Mouse (Mus musculus): Measurements from ENCODE around the gene Gna12. TPM values are rescaled to one million over a fixed set of nuclear protein-coding genes. Genes with fewer than 3 reads are reported as not detected.
A peak's percentile ranks its signal among the peaks of the same experiment; 100 is the strongest.

Gna12 gene
- total and polyA plus RNA-seq, 3 experiments = 117 to 136 (median 118) TPM

- no peaks in the 10 kb centered on the region for H3K4me1 ChIP-seq (ENCODE audit: control insufficient read depth, insufficient read depth, low read length)
- no peak for DNase-seq
- H3K27ac ChIP-seq = no peak overlapping the region
- H3K36me3 ChIP-seq (ENCODE audit: control insufficient read depth, insufficient read depth, low read length) = no peaks in the 10 kb centered on the region
- no peaks in the 10 kb centered on the region for H3K27me3 ChIP-seq (ENCODE audit: control insufficient read depth, insufficient read depth, low read length)
- H3K79me2 ChIP-seq (replicated peaks; ENCODE audit: control insufficient read depth, insufficient read depth, low read length) = no peaks in the 10 kb centered on the region
- H3K4me3 ChIP-seq = no peak overlapping the region
- WGBS = 68% methylated on average over 6 of the region's 6 CpGs
- no peak for TF ChIP-seq EP300 (IDR thresholded peaks at IDR 0.05; ENCODE audit: insufficient read depth, low read depth, low read length)
- TF ChIP-seq POLR2A (IDR thresholded peaks at IDR 0.05; ENCODE audit: insufficient read depth, low read depth, low read length) = no peak
- no peak for TF ChIP-seq CTCF (IDR thresholded peaks at IDR 0.05)
- no peak overlapping the region for H3K9ac ChIP-seq (ENCODE audit: low read depth, low read length)
- intact Hi-C loops (cut with DNase I) = loop anchor here (10.0 kb wide), 1 partner anchor 204 kb away; no protein-coding TSS in a partner anchor
These were observed 41.0 kb upstream of the Gna12 start for GRCm38 (mm10) chr5:140871241-140871640.

- WGBS = 55% methylated on average over 2 of the region's 2 CpGs
- TF ChIP-seq CTCF (IDR thresholded peaks at IDR 0.05) (peak; percentile 79), POLR2A (IDR thresholded peaks at IDR 0.05; ENCODE audit: insufficient read depth, low read depth, low read length) (no peak), EP300 (IDR thresholded peaks at IDR 0.05; ENCODE audit: insufficient read depth, low read depth, low read length) (0 out of 2 replicates have a peak, but pooled peaks have one; percentile 22)
- H3K4me3 ChIP-seq = no peak overlapping the region
These were observed 38.8 kb upstream of the Gna12 start for GRCm38 (mm10) chr5:140869034-140869433.

GRCm38 (mm10) chr5:140859730-140860129 lies 29.5 kb upstream of the Gna12 start:
- 76% methylated on average over 5 of the region's 5 CpGs for WGBS
- intact Hi-C loops (cut with DNase I) = no loop called here
- H3K27ac ChIP-seq = no peak overlapping the region

More at GRCm38 (mm10) chr5:140869034-140869433, 38.8 kb upstream of the Gna12 start:
- intact Hi-C loops (cut with DNase I) = no loop called here
- H3K27ac ChIP-seq = no peak overlapping the region
- H3K4me1 ChIP-seq (ENCODE audit: control insufficient read depth, insufficient read depth, low read length) = no peaks in the 10 kb centered on the region
- no peaks in the 10 kb centered on the region for H3K79me2 ChIP-seq (replicated peaks; ENCODE audit: control insufficient read depth, insufficient read depth, low read length)
- no peaks in the 10 kb centered on the region for H3K27me3 ChIP-seq (ENCODE audit: control insufficient read depth, insufficient read depth, low read length)
- no peaks in the 10 kb centered on the region for H3K36me3 ChIP-seq (ENCODE audit: control insufficient read depth, insufficient read depth, low read length)
- H3K9ac ChIP-seq (ENCODE audit: low read depth, low read length) = no peak overlapping the region
- peak in 1 of 2 experiments; percentile 32 for DNase-seq

GRCm38 (mm10) chr5:140858335-140858734 lies 28.1 kb upstream of the Gna12 start:
- Histone ChIP-seq H3K79me2 (replicated peaks; ENCODE audit: control insufficient read depth, insufficient read depth, low read length) (no peaks in the 10 kb centered on the region), H3K27me3 (ENCODE audit: control insufficient read depth, insufficient read depth, low read length) (no peaks in the 10 kb centered on the region), H3K36me3 (ENCODE audit: control insufficient read depth, insufficient read depth, low read length) (no peaks in the 10 kb centered on the region), H3K9ac (ENCODE audit: low read depth, low read length) (no peak overlapping the region), H3K4me3 (no peak overlapping the region), H3K27ac (no peak overlapping the region), H3K4me1 (ENCODE audit: control insufficient read depth, insufficient read depth, low read length) (no peaks in the 10 kb centered on the region)
- intact Hi-C loops (cut with DNase I) = no loop called here
- WGBS = 88% methylated on average over 3 of the region's 3 CpGs
- DNase-seq = no peak
- TF ChIP-seq CTCF (IDR thresholded peaks at IDR 0.05) = peak; percentile 38
- no peak for TF ChIP-seq POLR2A (IDR thresholded peaks at IDR 0.05; ENCODE audit: insufficient read depth, low read depth, low read length)

More at GRCm38 (mm10) chr5:140859730-140860129, 29.5 kb upstream of the Gna12 start:
- Histone ChIP-seq H3K79me2 (replicated peaks; ENCODE audit: control insufficient read depth, insufficient read depth, low read length) (no peaks in the 10 kb centered on the region), H3K9ac (ENCODE audit: low read depth, low read length) (no peak overlapping the region), H3K27me3 (ENCODE audit: control insufficient read depth, insufficient read depth, low read length) (no peaks in the 10 kb centered on the region), H3K4me3 (no peak overlapping the region), H3K36me3 (ENCODE audit: control insufficient read depth, insufficient read depth, low read length) (no peaks in the 10 kb centered on the region), H3K4me1 (ENCODE audit: control insufficient read depth, insufficient read depth, low read length) (no peaks in the 10 kb centered on the region)
- TF ChIP-seq EP300 (IDR thresholded peaks at IDR 0.05; ENCODE audit: insufficient read depth, low read depth, low read length) (no peak), CTCF (IDR thresholded peaks at IDR 0.05) (no peak), POLR2A (IDR thresholded peaks at IDR 0.05; ENCODE audit: insufficient read depth, low read depth, low read length) (no peak)
- no peak for DNase-seq

DNA sequence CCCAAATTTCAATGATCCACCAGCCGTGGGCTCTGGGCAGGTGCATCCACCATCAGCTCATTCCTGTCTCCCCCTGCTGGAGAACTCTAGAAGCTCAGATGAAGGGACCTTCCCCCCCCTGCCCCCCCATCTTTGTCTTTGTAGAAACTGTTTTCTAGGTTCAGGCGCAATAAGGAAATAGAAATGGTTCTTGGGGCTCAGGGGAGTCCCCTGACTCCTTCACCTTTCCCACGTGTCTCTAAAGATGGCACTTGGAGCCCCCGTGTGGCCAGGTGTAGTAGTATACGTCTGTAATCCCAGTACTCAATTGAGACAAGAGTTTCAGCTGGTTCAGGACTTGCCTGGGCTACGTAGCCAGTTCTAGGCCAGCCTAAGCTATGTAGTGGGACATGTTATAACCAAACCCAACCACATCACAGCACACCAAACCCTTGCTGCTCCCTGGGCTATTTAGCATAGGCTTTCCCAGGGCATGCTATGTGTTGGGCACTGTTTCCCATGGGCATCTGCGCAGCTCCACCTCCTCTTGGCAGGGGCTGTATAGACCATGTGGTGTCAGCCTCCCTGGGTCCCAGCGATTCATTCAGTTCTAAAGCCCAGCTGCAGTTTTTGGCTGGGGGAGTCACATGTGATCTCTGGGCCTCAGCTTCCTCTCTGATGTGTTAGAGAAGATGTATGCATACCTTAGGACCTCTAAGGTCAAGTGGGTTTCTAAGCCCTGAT lies 27.4 kb upstream of the Gna12 start:
- Histone ChIP-seq H3K27ac (no peak overlapping the region), H3K79me2 (replicated peaks; ENCODE audit: control insufficient read depth, insufficient read depth, low read length) (no peaks in the 10 kb centered on the region), H3K9ac (ENCODE audit: low read depth, low read length) (no peak overlapping the region), H3K4me3 (no peak overlapping the region), H3K27me3 (ENCODE audit: control insufficient read depth, insufficient read depth, low read length) (no peaks in the 10 kb centered on the region), H3K36me3 (ENCODE audit: control insufficient read depth, insufficient read depth, low read length) (no peaks in the 10 kb centered on the region), H3K4me1 (ENCODE audit: control insufficient read depth, insufficient read depth, low read length) (no peaks in the 10 kb centered on the region)
- TF ChIP-seq CTCF (IDR thresholded peaks at IDR 0.05) = peak; percentile 50
- TF ChIP-seq EP300 (IDR thresholded peaks at IDR 0.05; ENCODE audit: insufficient read depth, low read depth, low read length) = no peak
- DNase-seq = no peak
- WGBS = 57% methylated on average over 8 of the region's 8 CpGs
- intact Hi-C loops (cut with DNase I) = no loop called here

DNA sequence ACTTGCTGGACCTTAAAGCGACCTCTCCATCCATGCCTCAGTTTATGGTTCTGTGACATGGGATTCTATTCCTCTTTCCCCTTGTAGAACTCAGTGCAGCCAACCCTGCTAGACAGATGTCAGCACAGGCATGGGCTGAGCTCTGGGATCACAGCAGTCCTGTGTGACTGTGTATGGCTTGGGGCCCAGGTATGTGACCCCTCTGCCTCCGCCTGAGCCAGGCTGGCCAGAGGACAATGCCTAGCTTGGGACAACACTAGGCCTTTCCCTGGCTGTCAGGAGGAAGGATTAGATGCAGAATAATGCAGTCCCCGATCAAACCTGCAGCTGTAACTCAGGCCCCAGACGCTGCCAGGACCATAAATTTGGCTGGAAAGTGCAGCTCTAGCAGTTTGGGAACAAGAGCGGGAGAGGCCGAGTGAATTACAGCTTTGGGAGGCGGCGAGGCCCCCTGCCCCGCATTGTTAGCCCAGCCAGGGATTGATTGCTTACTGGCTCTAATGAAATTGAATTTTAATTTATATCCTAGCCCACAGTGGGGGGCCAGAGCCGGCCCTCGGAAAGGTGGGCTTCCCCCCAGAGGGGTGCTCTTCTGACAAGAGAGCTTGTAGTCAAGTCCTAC lies 25.8 kb upstream of the Gna12 start:
- WGBS = 78% methylated on average over 11 of the region's 11 CpGs
- no peak for TF ChIP-seq POLR2A (IDR thresholded peaks at IDR 0.05; ENCODE audit: insufficient read depth, low read depth, low read length)
- TF ChIP-seq EP300 (IDR thresholded peaks at IDR 0.05; ENCODE audit: insufficient read depth, low read depth, low read length) = no peak
- TF ChIP-seq CTCF (IDR thresholded peaks at IDR 0.05) = no peak
- Histone ChIP-seq H3K79me2 (replicated peaks; ENCODE audit: control insufficient read depth, insufficient read depth, low read length) (no peaks in the 10 kb centered on the region), H3K27ac (no peak overlapping the region), H3K4me1 (ENCODE audit: control insufficient read depth, insufficient read depth, low read length) (no peaks in the 10 kb centered on the region), H3K27me3 (ENCODE audit: control insufficient read depth, insufficient read depth, low read length) (no peaks in the 10 kb centered on the region), H3K9ac (ENCODE audit: low read depth, low read length) (no peak overlapping the region), H3K36me3 (ENCODE audit: control insufficient read depth, insufficient read depth, low read length) (no peaks in the 10 kb centered on the region), H3K4me3 (no peak overlapping the region)
- DNase-seq = no peak
- intact Hi-C loops (cut with DNase I) = no loop called here

Measured in heart, adult 2 months (tissue).